Mouse (Mus musculus) small intestine, adult 2 months (tissue): ENCODE results near the gene Tenm3.

Experiments
- CTCF ChIP-seq: fragments of 200-500 bp; IDR thresholded peaks from 2 replicates; pipeline ENCODE4 v1.5.1; 2012; ENCODE audit warnings: low read depth, mild to moderate bottlenecking, control low read depth, inconsistent platforms, low read length, moderate library complexity, mixed read lengths; ENCODE audit not compliant: insufficient replicate concordance, insufficient read length; ENCODE audit errors: extremely low read depth
- POLR2A ChIP-seq: fragments of 200-500 bp; IDR thresholded peaks from 2 replicates; pipeline ENCODE4 v1.6.1; 2012; ENCODE audit warnings: low read depth, mild to moderate bottlenecking, control low read depth, inconsistent platforms, low read length, moderate library complexity

- TF ChIP-seq POLR2A (no peak), CTCF (no peak)
Measured at GRCm38 (mm10) chr8:48531795-48532194, 312.0 kb downstream of the Tenm3 start.
